Mouse (Mus musculus): ENCODE results near the gene Hadha. TPM values are rescaled to one million over a fixed set of nuclear protein-coding genes. Genes with fewer than 3 reads are reported as not detected.
A peak's percentile ranks its signal among the peaks of the same experiment; 100 is the strongest.

The Hadha gene
- polyA plus RNA-seq, 1 experiment from 2014 or later: 163 TPM

GRCm38 (mm10) chr5:30104339-30104738 is 50.6 kb downstream of the Hadha start:
- Histone ChIP-seq H3K4me3 (ENCODE audit: low read length) (peak overlapping the region; percentile 54), H3K4me2 (ENCODE audit: low read depth, low read length) (peak overlapping the region; percentile 95), H3K4me1 (replicated peaks; ENCODE audit: control insufficient read depth, insufficient read depth, low read length) (peaks cover 10% of the 10 kb centered on the region), H3K27ac (ENCODE audit: low read length) (no peak overlapping the region), H3K9me3 (ENCODE audit: control insufficient read depth, low read length) (no peaks in the 10 kb centered on the region), H3K27me3 (ENCODE audit: control insufficient read depth, insufficient read depth, low read depth, low read length) (peaks cover 49% of the 10 kb centered on the region), H3K36me3 (ENCODE audit: control insufficient read depth, insufficient read depth, low read length) (no peaks in the 10 kb centered on the region), H3K9ac (ENCODE audit: low read length) (no peak overlapping the region)
- 3% methylated on average over 12 of the region's 12 CpGs for WGBS
- no peak for ATAC-seq (ENCODE audit: low read depth)

- no peaks in the 10 kb centered on the region for H3K36me3 ChIP-seq (ENCODE audit: control insufficient read depth, insufficient read depth, low read length)
- H3K4me2 ChIP-seq (ENCODE audit: low read depth, low read length): no peak overlapping the region
- ATAC-seq (ENCODE audit: low read depth): no peak
- no peak overlapping the region for H3K27ac ChIP-seq (ENCODE audit: low read length)
- H3K4me1 ChIP-seq (replicated peaks; ENCODE audit: control insufficient read depth, insufficient read depth, low read length): peaks cover 10% of the 10 kb centered on the region
- 80% methylated on average over 3 of the region's 3 CpGs for WGBS
- no peaks in the 10 kb centered on the region for H3K9me3 ChIP-seq (ENCODE audit: control insufficient read depth, low read length)
- no peak overlapping the region for H3K4me3 ChIP-seq (ENCODE audit: low read length)
- H3K9ac ChIP-seq (ENCODE audit: low read length): no peak overlapping the region
- H3K27me3 ChIP-seq (ENCODE audit: control insufficient read depth, insufficient read depth, low read depth, low read length): peaks cover 49% of the 10 kb centered on the region
These were observed 51.6 kb downstream of the Hadha start for GRCm38 (mm10) chr5:30103340-30103739.

- Histone ChIP-seq H3K9ac (ENCODE audit: low read length) (no peak overlapping the region), H3K36me3 (ENCODE audit: control insufficient read depth, insufficient read depth, low read length) (no peaks in the 10 kb centered on the region), H3K4me3 (ENCODE audit: low read length) (no peak overlapping the region), H3K4me1 (replicated peaks; ENCODE audit: control insufficient read depth, insufficient read depth, low read length) (no peaks in the 10 kb centered on the region), H3K9me3 (ENCODE audit: control insufficient read depth, low read length) (no peaks in the 10 kb centered on the region), H3K27ac (ENCODE audit: low read length) (no peak overlapping the region), H3K4me2 (ENCODE audit: low read depth, low read length) (no peak overlapping the region), H3K27me3 (ENCODE audit: control insufficient read depth, insufficient read depth, low read depth, low read length) (peaks cover under 1% of the 10 kb centered on the region; the same call in 1 of the 2 replicates)
- no peak for ATAC-seq (ENCODE audit: low read depth)
- 90% methylated on average over 1 of the region's 1 CpGs for WGBS
These were observed 56.7 kb downstream of the Hadha start for GRCm38 (mm10) chr5:30098260-30098659.

GRCm38 (mm10) chr5:30095731-30096130 is 59.2 kb downstream of the Hadha start:
- no peak for ATAC-seq (ENCODE audit: low read depth)
- no peaks in the 10 kb centered on the region for H3K27me3 ChIP-seq (ENCODE audit: control insufficient read depth, insufficient read depth, low read depth, low read length)
- no peak overlapping the region for H3K4me2 ChIP-seq (ENCODE audit: low read depth, low read length)

GRCm38 (mm10) chr5:30094399-30094798 is 60.6 kb downstream of the Hadha start:
- no peaks in the 10 kb centered on the region for H3K4me1 ChIP-seq (replicated peaks; ENCODE audit: control insufficient read depth, insufficient read depth, low read length)
- WGBS: 43% methylated on average over 2 of the region's 2 CpGs
- no peak overlapping the region for H3K9ac ChIP-seq (ENCODE audit: low read length)
- no peaks in the 10 kb centered on the region for H3K27me3 ChIP-seq (ENCODE audit: control insufficient read depth, insufficient read depth, low read depth, low read length)
- no peak for ATAC-seq (ENCODE audit: low read depth)
- no peak overlapping the region for H3K4me2 ChIP-seq (ENCODE audit: low read depth, low read length)
- no peaks in the 10 kb centered on the region for H3K36me3 ChIP-seq (ENCODE audit: control insufficient read depth, insufficient read depth, low read length)
- H3K4me3 ChIP-seq (ENCODE audit: low read length): no peak overlapping the region
- H3K9me3 ChIP-seq (ENCODE audit: control insufficient read depth, low read length): no peaks in the 10 kb centered on the region
- H3K27ac ChIP-seq (ENCODE audit: low read length): no peak overlapping the region

More at GRCm38 (mm10) chr5:30095731-30096130, 59.2 kb downstream of the Hadha start:
- Histone ChIP-seq H3K4me1 (replicated peaks; ENCODE audit: control insufficient read depth, insufficient read depth, low read length) (no peaks in the 10 kb centered on the region), H3K36me3 (ENCODE audit: control insufficient read depth, insufficient read depth, low read length) (no peaks in the 10 kb centered on the region), H3K4me3 (ENCODE audit: low read length) (no peak overlapping the region), H3K27ac (ENCODE audit: low read length) (no peak overlapping the region), H3K9me3 (ENCODE audit: control insufficient read depth, low read length) (no peaks in the 10 kb centered on the region), H3K9ac (ENCODE audit: low read length) (no peak overlapping the region)
- 54% methylated on average over 6 of the region's 6 CpGs for WGBS

- H3K4me2 ChIP-seq (ENCODE audit: low read depth, low read length): no peak overlapping the region
These were observed 62.3 kb downstream of the Hadha start for GRCm38 (mm10) chr5:30092701-30093100.

GRCm38 (mm10) chr5:30072825-30073821 is 81.8 kb downstream of the Hadha start, which contains the start of gene Tyms:
Gene Tyms (minus strand): TSS chr5:30073617.
- under 1% methylated on average over 41 of the region's 45 CpGs for WGBS
- Histone ChIP-seq H3K4me3 (ENCODE audit: low read length) (peak within 1 kb of the TSS; percentile 92), H3K9ac (ENCODE audit: low read length) (peak within 1 kb of the TSS; percentile 93), H3K4me1 (replicated peaks; ENCODE audit: control insufficient read depth, insufficient read depth, low read length) (peaks cover 11% of the 10 kb centered on the region), H3K27ac (ENCODE audit: low read length) (peak within 1 kb of the TSS; percentile 92), H3K9me3 (ENCODE audit: control insufficient read depth, low read length) (no peaks in the 10 kb centered on the region), H3K27me3 (ENCODE audit: control insufficient read depth, insufficient read depth, low read depth, low read length) (no peaks in the 10 kb centered on the region), H3K36me3 (ENCODE audit: control insufficient read depth, insufficient read depth, low read length) (peaks cover 14% of the 10 kb centered on the region), H3K4me2 (ENCODE audit: low read depth, low read length) (peak within 1 kb of the TSS; percentile 74)
- peak; percentile 95 for ATAC-seq (ENCODE audit: low read depth)

More at GRCm38 (mm10) chr5:30092701-30093100, 62.3 kb downstream of the Hadha start:
- no peak overlapping the region for H3K27ac ChIP-seq (ENCODE audit: low read length)
- H3K36me3 ChIP-seq (ENCODE audit: control insufficient read depth, insufficient read depth, low read length): no peaks in the 10 kb centered on the region
- no peak overlapping the region for H3K4me3 ChIP-seq (ENCODE audit: low read length)
- H3K9me3 ChIP-seq (ENCODE audit: control insufficient read depth, low read length): no peaks in the 10 kb centered on the region
- ATAC-seq (ENCODE audit: low read depth): no peak
- no peaks in the 10 kb centered on the region for H3K27me3 ChIP-seq (ENCODE audit: control insufficient read depth, insufficient read depth, low read depth, low read length)
- WGBS: 48% methylated on average over 13 of the region's 13 CpGs
- no peak overlapping the region for H3K9ac ChIP-seq (ENCODE audit: low read length)
- H3K4me1 ChIP-seq (replicated peaks; ENCODE audit: control insufficient read depth, insufficient read depth, low read length): no peaks in the 10 kb centered on the region

GRCm38 (mm10) chr5:30072377-30072776 is 82.6 kb downstream of the Hadha start:
- no peaks in the 10 kb centered on the region for H3K27me3 ChIP-seq (ENCODE audit: control insufficient read depth, insufficient read depth, low read depth, low read length)
- no peak overlapping the region for H3K27ac ChIP-seq (ENCODE audit: low read length)
- peaks cover 11% of the 10 kb centered on the region for H3K4me1 ChIP-seq (replicated peaks; ENCODE audit: control insufficient read depth, insufficient read depth, low read length)
- 24% methylated on average over 3 of the region's 3 CpGs for WGBS
- no peak for ATAC-seq (ENCODE audit: low read depth)
- peak overlapping the region; percentile 74 for H3K4me2 ChIP-seq (ENCODE audit: low read depth, low read length)
- no peaks in the 10 kb centered on the region for H3K9me3 ChIP-seq (ENCODE audit: control insufficient read depth, low read length)
- peaks cover 17% of the 10 kb centered on the region for H3K36me3 ChIP-seq (ENCODE audit: control insufficient read depth, insufficient read depth, low read length)
- peak overlapping the region; percentile 93 for H3K9ac ChIP-seq (ENCODE audit: low read length)
- peak overlapping the region; percentile 92 for H3K4me3 ChIP-seq (ENCODE audit: low read length)

GRCm38 (mm10) chr5:30071677-30072076 is 83.3 kb downstream of the Hadha start:
- no peaks in the 10 kb centered on the region for H3K9me3 ChIP-seq (ENCODE audit: control insufficient read depth, low read length)
- H3K4me2 ChIP-seq (ENCODE audit: low read depth, low read length): peak overlapping the region; percentile 74
- no peak overlapping the region for H3K27ac ChIP-seq (ENCODE audit: low read length)
- 69% methylated on average over 6 of the region's 6 CpGs for WGBS
- no peak for ATAC-seq (ENCODE audit: low read depth)
- H3K4me1 ChIP-seq (replicated peaks; ENCODE audit: control insufficient read depth, insufficient read depth, low read length): peaks cover 11% of the 10 kb centered on the region
- H3K4me3 ChIP-seq (ENCODE audit: low read length): peak overlapping the region; percentile 92
- no peaks in the 10 kb centered on the region for H3K27me3 ChIP-seq (ENCODE audit: control insufficient read depth, insufficient read depth, low read depth, low read length)
- peak overlapping the region; percentile 93 for H3K9ac ChIP-seq (ENCODE audit: low read length)
- H3K36me3 ChIP-seq (ENCODE audit: control insufficient read depth, insufficient read depth, low read length): peaks cover 20% of the 10 kb centered on the region
